8 mouse cellular contexts compared by ENCODE assay signal in the genomic region with DNA sequence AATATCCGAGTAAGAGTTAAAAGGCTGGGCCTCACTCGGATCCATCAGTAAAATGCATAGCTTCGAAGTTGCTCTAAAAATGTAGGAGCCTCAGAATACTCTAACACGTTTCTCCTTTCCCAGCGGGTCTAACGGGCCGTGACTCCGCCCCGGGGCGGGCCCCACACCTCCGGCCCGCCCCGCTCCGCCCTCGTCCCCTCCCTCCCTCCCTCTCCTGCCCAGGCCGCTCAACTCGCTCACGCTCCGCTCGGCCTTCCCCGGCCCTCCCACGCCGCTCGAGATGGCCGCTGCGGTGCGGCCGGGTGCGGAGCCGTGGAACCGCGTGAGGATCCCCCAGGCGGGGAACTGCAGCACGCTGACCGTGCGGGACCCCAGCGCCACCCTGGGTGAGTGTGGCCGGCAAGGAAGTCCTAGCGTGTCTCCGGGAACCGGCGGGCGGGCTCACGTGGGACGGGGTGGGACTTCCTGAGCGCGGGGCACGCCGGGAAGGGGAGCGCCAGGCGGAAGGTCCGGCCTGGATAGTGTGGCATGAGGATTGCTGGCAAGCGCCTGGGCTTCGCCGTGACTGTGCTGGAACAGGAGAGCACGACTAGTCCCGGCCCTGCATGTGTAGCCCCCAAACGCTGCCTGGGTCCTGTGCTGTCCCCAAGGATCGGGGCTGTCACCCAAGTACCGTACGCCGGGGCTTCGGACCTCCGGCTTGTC. TPM values are rescaled to one million over a fixed set of nuclear protein-coding genes. Genes with fewer than 3 reads are reported as not detected.
DNase-seq lines count a peak whose midpoint lies in the region; ATAC-seq lines count a peak whose summit lies in the region.

Gene Nepro (plus strand): TSS at position 219 of the 705 bp plus-strand sequence.

- H3K9ac ChIP-seq in embryonic facial prominence, embryonic 14.5 days (ENCODE audit: low read depth, low read length): peak within 1 kb of the TSS; percentile 93
- H3K9ac ChIP-seq in limb, embryonic 15.5 days: peak within 1 kb of the TSS; percentile 79

- H3K27ac ChIP-seq in embryonic facial prominence, embryonic 14.5 days (replicated peaks; ENCODE audit: low read depth, low read length): peak within 1 kb of the TSS; percentile 92
- peak within 1 kb of the TSS; percentile 94 for H3K27ac ChIP-seq in limb, embryonic 15.5 days

- ATAC-seq in embryonic facial prominence, embryonic 14.5 days (ENCODE audit: low read depth): peak; percentile 97
- peak; percentile 96 for ATAC-seq in limb, embryonic 15.5 days (ENCODE audit: insufficient number of reproducible peaks, low FRiP score, low TSS enrichment, low read depth)

- H3K4me3 ChIP-seq in embryonic facial prominence, embryonic 14.5 days (ENCODE audit: low read depth, low read length): peak within 1 kb of the TSS; percentile 84
- H3K4me3 ChIP-seq in limb, embryonic 15.5 days: peak within 1 kb of the TSS; percentile 85

- peak within 1 kb of the TSS; percentile 67 for H3K4me2 ChIP-seq in embryonic facial prominence, embryonic 14.5 days (ENCODE audit: low read depth, low read length)
- peak within 1 kb of the TSS; percentile 63 for H3K4me2 ChIP-seq in limb, embryonic 15.5 days

- H3K27me3 ChIP-seq in embryonic facial prominence, embryonic 14.5 days (replicated peaks; ENCODE audit: control insufficient read depth, insufficient read depth, low read length): no peaks in the 10 kb centered on the region
- no peaks in the 10 kb centered on the region for H3K27me3 ChIP-seq in limb, embryonic 15.5 days

- peaks cover 19% of the 10 kb centered on the region for H3K36me3 ChIP-seq in embryonic facial prominence, embryonic 14.5 days (ENCODE audit: control insufficient read depth, insufficient read depth, low read length)
- peaks cover 10% of the 10 kb centered on the region for H3K36me3 ChIP-seq in limb, embryonic 15.5 days

- peak; percentile 92 for DNase-seq in 3T3-L1 (ENCODE audit: low read depth, low spot score)
- DNase-seq in adrenal gland, postnatal 4 days (ENCODE audit: low spot score in 2 of 2): peak; percentile 90 to 94
- peak; percentile 95 for DNase-seq in embryonic facial prominence, embryonic 14.5 days (ENCODE audit: low spot score)
- peak; percentile 94 for DNase-seq in heart, adult 8-10 months (ENCODE audit: low spot score)
- DNase-seq in kidney, adult 9 months: peak; percentile 96
- DNase-seq in monocyte, adult 2 months (ENCODE audit: low read depth in 1 of 2, low spot score in 2 of 2): peak; percentile 82 to 93
- peak; percentile 90 for DNase-seq in spleen, postnatal 36 days (ENCODE audit: low spot score in 2 of 2)

- no peaks in the 10 kb centered on the region for H3K9me3 ChIP-seq in embryonic facial prominence, embryonic 14.5 days (ENCODE audit: control insufficient read depth, low read length)
- no peaks in the 10 kb centered on the region for H3K9me3 ChIP-seq in limb, embryonic 15.5 days

- peaks cover 15% of the 10 kb centered on the region; the same call in 1 of the 2 replicates for H3K4me1 ChIP-seq in embryonic facial prominence, embryonic 14.5 days (ENCODE audit: control insufficient read depth, insufficient read depth, low read length)
- peaks cover 13% of the 10 kb centered on the region for H3K4me1 ChIP-seq in limb, embryonic 15.5 days

- under 1% methylated on average over 48 of the region's 64 CpGs for WGBS in embryonic facial prominence, embryonic 14.5 days
- under 1% methylated on average over 64 of the region's 64 CpGs for WGBS in limb, embryonic 15.5 days

RNA-seq across cellular contexts. Expression of gene Nepro, which starts in this region (rescaled TPM):
- total RNA-seq in adrenal gland, postnatal 4 days (2021): 10 to 100 TPM; 11.3 to 13.5 TPM
- 7.9 and 8.8 TPM in 2 replicates for polyA plus RNA-seq in embryonic facial prominence, embryonic 14.5 days (2014; fragmentation: Nextera tagmentation; extraction: Ambion mirVana)
- total RNA-seq in heart, adult 8-10 months (2022): 1 to 10 TPM; 4.1 to 6.4 (median 5.2) TPM
- 6.9 and 7.4 TPM in 2 replicates for polyA plus RNA-seq in limb, embryonic 15.5 days (2015; fragmentation: Nextera tagmentation; extraction: Ambion mirVana)

Comparison
In these comparisons a context has a peak if more than half of its experiments do, and no peak if none do; other contexts are left out.
1. Peak in every context shown above with its lines: DNase-seq, ATAC-seq, H3K4me3 ChIP-seq and H3K27ac ChIP-seq.